Mouse (Mus musculus) liver, embryonic 15.5 days (tissue): ENCODE data around the gene Olfr1234. TPM values are rescaled to one million over a fixed set of nuclear protein-coding genes. Genes with fewer than 3 reads are reported as not detected.

Experiments used
- ATAC-seq: fragments of 200-750 bp; cut with Nextera tagmentation; 2 replicates; pipeline ENCODE4 v1.8.0; 2017; ENCODE audit warnings: moderate number of reproducible peaks, mild to moderate bottlenecking, moderate library complexity; ENCODE audit not compliant: insufficient read depth
- H3K27ac ChIP-seq: fragments of 300-500 bp; sonication (generic); replicated peaks from 2 replicates; pipeline ENCODE4 v1.5.1; 2015; ENCODE audit warnings: mild to moderate bottlenecking, inconsistent platforms
- H3K27me3 ChIP-seq: fragments of 300-500 bp; sonication (generic); 2 replicates; pipeline ENCODE4 v1.6.1; 2015; ENCODE audit warnings: mild to moderate bottlenecking, inconsistent platforms
- H3K36me3 ChIP-seq: fragments of 300-500 bp; sonication (generic); replicated peaks from 2 replicates; pipeline ENCODE4 v1.6.1; 2015; ENCODE audit warnings: moderate library complexity, mild to moderate bottlenecking, inconsistent platforms
- H3K4me1 ChIP-seq: fragments of 300-500 bp; sonication (generic); replicated peaks from 2 replicates; pipeline ENCODE4 v1.6.1; 2015; ENCODE audit warnings: inconsistent platforms
- H3K4me2 ChIP-seq: fragments of 300-500 bp; sonication (generic); 2 replicates; pipeline ENCODE4 v1.6.1; 2015; ENCODE audit warnings: moderate library complexity, mild to moderate bottlenecking, inconsistent platforms
- H3K4me3 ChIP-seq: fragments of 300-500 bp; sonication (generic); replicated peaks from 2 replicates; pipeline ENCODE4 v1.5.1; 2015; ENCODE audit warnings: mild to moderate bottlenecking, inconsistent platforms
- H3K9ac ChIP-seq: fragments of 300-500 bp; sonication (generic); 2 replicates; pipeline ENCODE4 v1.6.1; 2015; ENCODE audit warnings: moderate library complexity, mild to moderate bottlenecking, inconsistent platforms
- H3K9me3 ChIP-seq: fragments of 300-500 bp; sonication (generic); replicated peaks from 2 replicates; pipeline ENCODE4 v1.6.1; 2016; ENCODE audit warnings: inconsistent platforms
- WGBS: fragments of 180-500 bp; shearing (Covaris S2); methylation state at CpG from one replicate; pipeline ENCODE4 v1.1.7; 2015; ENCODE audit warnings: mixed read lengths; ENCODE audit not compliant: insufficient replicate concordance; 5-methylcytosine and 5-hydroxymethylcytosine counted together
- polyA plus RNA-seq: library from polyadenylated mRNA; unstranded; fragments of >200 nt; fragmentation: Nextera tagmentation; extraction: Ambion mirVana; gene quantifications from 2 replicates; pipeline ENCODE4 v1.2.1, GENCODE M21; 2015

Gene Olfr1234
- not detected in 2 replicates for polyA plus RNA-seq

DNA sequence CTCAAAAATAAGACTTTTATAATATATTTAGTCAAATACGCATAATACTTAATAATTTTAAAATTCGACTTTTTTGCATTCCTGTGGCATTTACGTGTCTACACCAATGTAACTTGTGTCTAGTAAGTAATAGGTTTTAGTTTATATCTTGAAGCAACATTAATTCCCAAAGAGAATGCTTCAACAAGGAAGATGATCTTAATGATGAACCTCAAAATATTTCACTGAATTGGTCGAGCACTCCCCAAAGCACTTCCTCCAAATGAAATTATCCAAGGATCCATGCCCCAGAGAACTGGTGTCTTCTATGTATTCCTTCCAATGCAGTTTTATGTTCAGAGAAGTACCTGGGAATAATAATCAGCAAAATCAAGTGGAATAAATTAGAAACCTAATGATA, at the start of gene Olfr1234:
Olfr1234 (minus strand) TSS at position 101 of the 400 bp plus-strand sequence.
- no peak for ATAC-seq
- Histone ChIP-seq H3K9ac (no peak within 1 kb of the TSS), H3K27me3 (no peaks in the 10 kb centered on the region), H3K4me2 (no peak within 1 kb of the TSS), H3K9me3 (no peaks in the 10 kb centered on the region), H3K4me3 (no peak within 1 kb of the TSS), H3K4me1 (no peaks in the 10 kb centered on the region), H3K36me3 (no peaks in the 10 kb centered on the region), H3K27ac (no peak within 1 kb of the TSS)
- 67% methylated on average over 4 of the region's 4 CpGs for WGBS

DNA sequence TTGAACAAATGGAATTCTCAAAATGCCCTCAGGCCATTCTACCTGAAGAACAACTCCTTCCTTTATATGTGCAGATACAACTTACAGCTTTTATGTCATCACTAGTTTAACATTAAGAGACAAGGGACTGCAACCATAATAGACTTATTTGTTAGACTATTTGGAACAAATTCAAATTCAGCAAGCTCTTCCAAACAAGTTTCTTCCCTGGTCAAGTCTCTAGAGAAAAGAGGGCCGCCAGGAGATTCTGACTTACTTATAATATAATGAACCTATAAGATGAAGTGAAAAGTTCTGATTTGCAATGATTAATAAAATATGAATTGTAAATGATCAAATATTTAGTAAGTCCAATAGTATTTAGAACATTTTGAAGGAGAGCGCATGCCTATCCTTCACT, 44.9 kb upstream of the Olfr1234 start, which contains the start of gene Olfr1238:
Olfr1238 (minus strand) TSS at position 101 of the 400 bp plus-strand sequence.
- no peaks in the 10 kb centered on the region for H3K36me3 ChIP-seq
- H3K9ac ChIP-seq = no peak within 1 kb of the TSS
- ATAC-seq = no peak
- no peak within 1 kb of the TSS for H3K27ac ChIP-seq
- no peaks in the 10 kb centered on the region for H3K4me1 ChIP-seq
- H3K4me3 ChIP-seq = no peak within 1 kb of the TSS
- 79% methylated on average over 2 of the region's 2 CpGs for WGBS
- no peaks in the 10 kb centered on the region for H3K9me3 ChIP-seq
- H3K27me3 ChIP-seq = no peaks in the 10 kb centered on the region
- H3K4me2 ChIP-seq = no peak within 1 kb of the TSS

DNA sequence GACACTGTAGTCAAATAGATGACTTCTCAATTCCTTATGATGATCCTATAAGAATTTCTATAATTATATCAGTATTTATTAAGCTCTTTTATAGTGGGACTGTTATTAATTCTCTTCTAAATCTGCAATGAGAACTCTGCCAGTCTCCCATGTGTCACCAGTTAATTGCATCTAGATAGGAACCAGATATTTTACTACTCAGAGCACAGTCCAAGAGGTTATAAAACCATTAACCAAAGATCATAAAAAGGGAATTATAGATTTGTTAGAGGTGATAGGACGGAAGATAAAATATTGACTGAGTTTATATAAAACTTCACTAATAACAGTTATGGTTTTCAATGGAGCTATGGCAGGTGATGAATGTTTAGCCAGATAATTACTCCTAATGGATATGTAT, 36.2 kb upstream of the Olfr1234 start:
- Histone ChIP-seq H3K27me3 (no peaks in the 10 kb centered on the region), H3K4me3 (no peak overlapping the region), H3K9ac (no peak overlapping the region), H3K9me3 (no peaks in the 10 kb centered on the region), H3K36me3 (no peaks in the 10 kb centered on the region), H3K27ac (no peak overlapping the region), H3K4me1 (no peaks in the 10 kb centered on the region), H3K4me2 (no peak overlapping the region)
- ATAC-seq = no peak
- WGBS = 57% methylated on average over 1 of the region's 1 CpGs

DNA sequence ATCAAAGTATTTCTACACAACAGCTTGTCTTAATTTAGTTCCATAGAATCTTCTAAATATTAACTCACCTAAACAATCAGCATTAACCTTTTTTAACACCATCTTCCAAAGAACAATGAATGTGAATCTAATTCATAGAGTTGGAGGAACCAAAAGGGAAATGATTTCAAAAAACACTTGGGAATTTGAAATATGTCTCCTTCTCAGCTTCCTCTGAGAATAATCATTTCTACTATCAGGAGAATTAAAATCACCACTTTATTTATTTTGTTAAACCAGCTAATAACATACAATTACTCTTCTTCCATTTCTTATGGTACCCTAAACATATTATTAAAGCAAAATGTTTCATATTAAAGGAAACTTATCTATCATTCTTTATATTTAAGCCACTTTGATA, 22.4 kb downstream of the Olfr1234 start, which contains the start of gene Olfr1233:
Olfr1233 (minus strand) TSS at position 101 of the 400 bp plus-strand sequence.
- H3K4me3 ChIP-seq = no peak within 1 kb of the TSS
- H3K27ac ChIP-seq = no peak within 1 kb of the TSS
- H3K27me3 ChIP-seq = no peaks in the 10 kb centered on the region
- H3K4me2 ChIP-seq = no peak within 1 kb of the TSS
- H3K9me3 ChIP-seq = no peaks in the 10 kb centered on the region
- H3K36me3 ChIP-seq = no peaks in the 10 kb centered on the region
- H3K4me1 ChIP-seq = no peaks in the 10 kb centered on the region
- no peak within 1 kb of the TSS for H3K9ac ChIP-seq
- ATAC-seq = no peak

DNA sequence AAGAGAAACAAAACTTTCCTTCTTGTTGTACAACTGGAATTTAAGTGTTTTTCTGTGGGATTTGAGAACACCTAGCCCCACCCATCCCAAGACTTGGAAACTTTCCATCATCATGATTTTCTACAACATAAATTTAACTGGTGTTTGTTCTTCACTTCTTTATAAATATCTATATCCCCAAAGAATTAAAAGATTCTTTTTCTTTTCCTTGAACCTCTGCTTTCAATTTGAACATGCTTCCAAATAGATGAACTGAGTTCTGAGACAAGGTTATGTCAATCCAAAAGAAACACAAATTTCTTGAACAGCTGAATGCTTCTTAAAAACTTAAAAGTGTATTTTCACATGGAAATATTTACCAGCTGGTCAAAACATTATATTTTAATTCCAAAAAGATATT, 35.1 kb downstream of the Olfr1234 start, which contains the start of gene Olfr1232:
Olfr1232 (minus strand) TSS at position 101 of the 400 bp plus-strand sequence.
- Histone ChIP-seq H3K27ac (no peak within 1 kb of the TSS), H3K27me3 (no peaks in the 10 kb centered on the region), H3K36me3 (no peaks in the 10 kb centered on the region), H3K9me3 (no peaks in the 10 kb centered on the region), H3K4me2 (no peak within 1 kb of the TSS), H3K9ac (no peak within 1 kb of the TSS), H3K4me3 (no peak within 1 kb of the TSS), H3K4me1 (no peaks in the 10 kb centered on the region)
- ATAC-seq = no peak

Other genes starting within 250 kb of the Olfr1234 start
- gene Olfr1221, start 247.6 kb downstream of the Olfr1234 start, polyA plus RNA-seq = not detected in 2 replicates
- gene Olfr1222, start 231.8 kb downstream of the Olfr1234 start, polyA plus RNA-seq = not detected in 2 replicates
- not detected in 2 replicates for gene Olfr1223, start 213.3 kb downstream of the Olfr1234 start, polyA plus RNA-seq
- gene Olfr1224-ps1, start 200.8 kb downstream of the Olfr1234 start, polyA plus RNA-seq = not detected in 2 replicates
- not detected in 2 replicates for gene Olfr1225, start 190.2 kb downstream of the Olfr1234 start, polyA plus RNA-seq
- not detected in 2 replicates for gene Olfr1226, start 164.8 kb downstream of the Olfr1234 start, polyA plus RNA-seq
- not detected in 2 replicates for gene Olfr1228, start 110.8 kb downstream of the Olfr1234 start, polyA plus RNA-seq
- gene Olfr1229, start 76.9 kb downstream of the Olfr1234 start, polyA plus RNA-seq = not detected in 2 replicates
- gene Olfr1230, start 67.6 kb downstream of the Olfr1234 start, polyA plus RNA-seq = not detected in 2 replicates
- gene Olfr1231, start 57.8 kb downstream of the Olfr1234 start, polyA plus RNA-seq = not detected in 2 replicates
- gene Olfr1232, start 35.2 kb downstream of the Olfr1234 start, polyA plus RNA-seq = not detected in 2 replicates
- gene Olfr1233, start 22.5 kb downstream of the Olfr1234 start, polyA plus RNA-seq = not detected in 2 replicates
- not detected in 2 replicates for gene Olfr1238, start 44.8 kb upstream of the Olfr1234 start, polyA plus RNA-seq
- not detected in 2 replicates for gene Olfr1239, start 55.5 kb upstream of the Olfr1234 start, polyA plus RNA-seq
- not detected in 2 replicates for gene Olfr1240, start 78.1 kb upstream of the Olfr1234 start, polyA plus RNA-seq
- not detected in 2 replicates for gene Olfr1241, start 122.3 kb upstream of the Olfr1234 start, polyA plus RNA-seq
- not detected in 2 replicates for gene Olfr1242, start 133.5 kb upstream of the Olfr1234 start, polyA plus RNA-seq
- gene Olfr1243, start 166.6 kb upstream of the Olfr1234 start, polyA plus RNA-seq = not detected in 2 replicates
- gene Olfr1245, start 213.6 kb upstream of the Olfr1234 start, polyA plus RNA-seq = not detected in 2 replicates
- gene Olfr1246, start 228.3 kb upstream of the Olfr1234 start, polyA plus RNA-seq = not detected in 2 replicates
- gene Olfr1247, start 249.3 kb upstream of the Olfr1234 start, polyA plus RNA-seq = not detected in 2 replicates